Mouse (Mus musculus) bone marrow, adult 2 months (tissue): ENCODE measurements around the gene Tns4. TPM values are rescaled to one million over a fixed set of nuclear protein-coding genes. Genes with fewer than 3 reads are reported as not detected.

Experiments used
- H3K27ac ChIP-seq: fragments of 200-500 bp; 2 replicates; pipeline ENCODE4 v1.5.1; 2012; ENCODE audit warnings: low read depth, mild to moderate bottlenecking, control low read depth, inconsistent platforms, low read length; ENCODE audit not compliant: control insufficient read depth, poor library complexity, insufficient read depth
- H3K4me1 ChIP-seq: fragments of 200-500 bp; 2 replicates; pipeline ENCODE4 v1.6.1; 2011; ENCODE audit warnings: low read length; ENCODE audit not compliant: control insufficient read depth, insufficient read depth
- H3K4me3 ChIP-seq: fragments of 200-500 bp; replicated peaks from 2 replicates; pipeline ENCODE3; 2011; ENCODE audit warnings: mild to moderate bottlenecking, low read depth, low read length, control low read depth; ENCODE audit not compliant: control insufficient read depth
- CTCF ChIP-seq: fragments of 200-500 bp; IDR thresholded peaks from 2 replicates; pipeline ENCODE4 v1.5.1; 2011; ENCODE audit warnings: low read length, control low read depth; ENCODE audit not compliant: control insufficient read depth, insufficient read depth
- POLR2A ChIP-seq: fragments of 200-500 bp; IDR thresholded peaks from 2 replicates; pipeline ENCODE4 v1.6.1; 2011; ENCODE audit warnings: low read depth, mild to moderate bottlenecking, control low read depth, low read length, borderline replicate concordance; ENCODE audit not compliant: control insufficient read depth
- WGBS: fragments of 180-500 bp; shearing (Covaris S2); methylation state at CpG from one replicate; pipeline ENCODE4 v1.1.7; 2018; 5-methylcytosine and 5-hydroxymethylcytosine counted together
- polyA plus RNA-seq: library from polyadenylated mRNA; stranded (reverse); fragments of >200 nt; gene quantifications from 2 replicates; pipeline ENCODE4 v1.2.4, GENCODE M21; 2011; ENCODE audit warnings: low replicate concordance; ENCODE audit not compliant: missing spikeins, insufficient read depth, insufficient read length

The Tns4 gene
- polyA plus RNA-seq, 1 experiment, result not detected

GRCm38 (mm10) chr11:99111631-99112030, 22.5 kb upstream of the Tns4 start:
- 80% methylated on average over 7 of the region's 7 CpGs for whole genome bisulfite sequencing
- no peak overlapping the region for H3K27ac ChIP-seq
- no peaks in the 10 kb centered on the region; the same call in 1 of the 2 replicates for H3K4me1 ChIP-seq
- no peak overlapping the region for H3K4me3 ChIP-seq
- TF ChIP-seq CTCF (no peak), POLR2A (no peak)

GRCm38 (mm10) chr11:99111155-99111554, 22.0 kb upstream of the Tns4 start:
- H3K4me3 ChIP-seq, result no peak overlapping the region
- no peak overlapping the region for H3K27ac ChIP-seq
- no peak for TF ChIP-seq CTCF
- no peak for TF ChIP-seq POLR2A
- H3K4me1 ChIP-seq, result no peaks in the 10 kb centered on the region; the same call in 1 of the 2 replicates
- WGBS, result 80% methylated on average over 11 of the region's 11 CpGs

GRCm38 (mm10) chr11:99110370-99111110, 21.4 kb upstream of the Tns4 start:
- 86% methylated on average over 15 of the region's 15 CpGs for WGBS
- H3K27ac ChIP-seq, result no peak overlapping the region
- H3K4me1 ChIP-seq, result peaks cover 1% of the 10 kb centered on the region; the same call in 1 of the 2 replicates
- TF ChIP-seq POLR2A (no peak), CTCF (peak; percentile 51)
- no peak overlapping the region for H3K4me3 ChIP-seq

- 73% methylated on average over 3 of the region's 3 CpGs for WGBS
- Histone ChIP-seq H3K27ac (no peak overlapping the region), H3K4me3 (no peak overlapping the region), H3K4me1 (peaks cover 3% of the 10 kb centered on the region)
- TF ChIP-seq POLR2A (no peak), CTCF (no peak)
These were observed 19.2 kb upstream of the Tns4 start for GRCm38 (mm10) chr11:99108296-99108695.

DNA sequence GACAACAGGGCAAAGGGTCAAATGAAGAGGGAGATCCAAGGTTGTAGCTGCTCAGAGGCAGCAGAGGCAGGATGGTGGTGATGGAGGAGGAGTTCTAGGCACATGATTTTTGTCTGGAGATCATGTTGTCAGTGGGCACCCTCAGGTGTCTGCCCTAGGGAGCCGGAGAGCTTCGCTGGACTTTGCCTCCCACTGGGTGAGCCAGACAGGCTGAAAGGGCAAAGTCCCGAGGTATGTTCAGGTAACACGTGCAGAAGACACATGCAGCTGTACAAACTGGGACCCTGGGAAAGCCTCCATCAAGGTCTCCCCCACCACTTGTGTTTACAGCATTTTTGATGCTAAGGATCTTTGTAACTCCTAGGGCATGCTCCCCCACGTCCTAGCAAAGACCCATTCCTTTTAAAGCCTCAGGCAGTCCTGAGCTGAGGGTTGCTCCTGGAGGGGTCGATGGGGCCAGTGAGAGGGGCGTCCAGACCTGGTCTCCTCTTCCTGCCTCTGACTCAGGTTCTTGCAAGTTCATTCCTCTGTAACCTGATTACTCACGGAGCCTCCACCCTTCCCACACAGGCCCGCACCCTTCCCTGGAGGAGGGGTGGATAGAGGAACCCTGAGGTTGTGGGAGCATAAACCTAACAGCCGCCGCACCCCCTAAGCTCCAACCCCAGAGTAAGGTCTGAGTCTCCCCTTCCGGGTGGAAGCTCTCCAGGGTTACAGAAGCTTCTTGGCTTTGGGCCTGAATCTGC, 17.0 kb upstream of the Tns4 start:
- TF ChIP-seq POLR2A (no peak), CTCF (no peak)
- no peak overlapping the region for H3K27ac ChIP-seq
- H3K4me3 ChIP-seq, result no peak overlapping the region
- 37% methylated on average over 12 of the region's 12 CpGs for WGBS
- H3K4me1 ChIP-seq, result peaks cover 5% of the 10 kb centered on the region

DNA sequence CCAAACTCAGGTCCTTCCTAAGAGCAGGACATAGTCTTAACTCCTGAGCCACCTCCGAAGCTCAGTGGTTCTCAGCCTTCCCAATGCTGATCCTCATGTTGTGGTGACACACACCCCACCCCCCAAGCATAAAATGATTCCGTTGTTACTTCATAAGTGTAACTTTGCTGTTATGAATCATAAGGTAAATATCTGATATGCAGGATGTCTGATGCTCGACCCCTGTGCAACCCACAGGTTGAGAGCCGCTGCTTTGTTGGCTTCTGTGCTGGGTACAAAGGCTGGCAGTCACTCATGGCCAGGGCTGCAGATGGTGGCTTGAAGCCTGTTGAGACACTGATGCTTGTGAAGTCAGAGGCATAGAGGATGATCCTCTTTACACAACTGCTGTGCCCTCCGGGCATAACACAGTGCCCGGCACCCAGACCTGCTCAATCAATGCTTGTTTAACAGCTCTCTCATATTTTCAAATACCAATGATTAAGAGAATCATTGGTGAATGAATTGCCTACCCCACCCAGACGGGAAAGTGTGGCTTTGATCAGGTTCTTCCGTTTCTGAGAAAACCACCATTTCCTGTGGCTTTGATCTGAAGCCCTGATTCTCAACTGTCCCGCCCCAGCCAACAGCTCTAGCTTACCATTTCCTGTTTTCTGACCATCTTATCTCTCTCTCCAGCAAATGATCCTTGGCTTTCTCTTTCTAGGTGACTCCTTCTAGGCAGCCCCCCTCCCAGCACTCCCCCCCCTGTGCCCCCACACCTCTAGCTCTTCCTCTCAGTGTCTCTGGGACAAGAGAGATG, 15.7 kb upstream of the Tns4 start:
- Histone ChIP-seq H3K4me3 (no peak overlapping the region), H3K4me1 (peaks cover 7% of the 10 kb centered on the region), H3K27ac (no peak overlapping the region)
- 7% methylated on average over 9 of the region's 9 CpGs for WGBS
- TF ChIP-seq POLR2A, result no peak
- TF ChIP-seq CTCF, result no peak

DNA sequence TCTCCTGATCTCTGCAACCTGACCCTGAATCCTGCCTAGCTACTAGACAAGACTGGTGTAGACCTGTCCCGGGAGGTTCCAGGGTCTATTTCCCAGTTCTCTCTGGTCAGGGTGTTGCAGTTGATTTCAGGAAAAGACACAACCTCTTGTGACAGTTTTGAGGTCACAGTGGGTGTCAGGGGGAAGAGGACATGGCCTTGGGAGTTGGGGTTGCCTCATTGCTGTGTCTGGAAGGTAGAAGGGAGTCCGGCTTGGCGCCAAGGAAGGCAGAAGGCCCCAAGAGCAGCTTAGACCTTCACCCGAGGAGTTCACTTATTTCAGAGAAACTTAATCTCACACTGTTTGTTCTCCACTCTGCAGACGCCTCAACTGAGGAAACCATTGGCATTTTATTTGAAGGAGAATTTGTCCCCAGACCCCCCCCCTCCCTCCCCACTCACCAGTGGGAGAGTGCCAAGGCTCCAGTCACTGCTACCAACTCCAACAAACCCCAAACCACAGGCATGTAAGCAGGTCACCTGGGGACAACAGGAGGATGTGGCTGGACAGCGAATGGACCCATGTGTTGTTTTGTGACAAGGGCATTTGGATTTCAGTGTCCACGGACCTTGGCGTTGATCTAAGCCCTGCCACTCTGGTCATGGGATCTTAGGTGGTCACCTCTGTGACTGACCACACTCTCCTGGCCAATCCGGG, 13.6 kb upstream of the Tns4 start:
- no peak for TF ChIP-seq CTCF
- no peak for TF ChIP-seq POLR2A
- 21% methylated on average over 9 of the region's 9 CpGs for WGBS
- peaks cover 7% of the 10 kb centered on the region for H3K4me1 ChIP-seq
- H3K27ac ChIP-seq, result no peak overlapping the region
- no peak overlapping the region for H3K4me3 ChIP-seq
